ENCODE assay signal across 24 mouse cellular contexts in the genomic region with DNA sequence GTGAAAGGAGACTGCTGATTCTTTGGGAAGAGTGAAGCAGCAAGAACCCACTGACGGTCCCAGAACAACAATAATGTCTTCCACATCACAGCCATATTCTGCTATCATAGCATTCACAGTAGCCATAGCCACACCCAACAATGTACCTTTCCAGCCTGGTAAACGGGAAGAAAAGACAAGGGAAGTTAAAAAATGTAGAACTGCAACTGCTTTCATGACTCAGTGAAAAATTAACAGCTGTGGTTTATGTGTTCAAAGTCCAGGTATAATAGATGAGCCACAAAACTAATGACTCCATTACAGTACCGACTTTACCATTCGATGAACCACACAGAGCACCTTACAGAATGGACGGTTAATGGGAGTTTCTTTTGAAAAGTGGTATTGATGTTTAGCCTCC.
"Had no signal": no experiment of that assay in that cellular context is flagged by ENCODE, and none has a peak within 500 bp of the region (broad histone marks: within the 10 kb centered on the region; RNA-seq: fewer than 3 reads in every experiment).

No protein-coding gene starts in this region.

- H3K4me3 ChIP-seq: forebrain, embryonic 15.5 days; heart, embryonic 10.5 days; heart, embryonic 13.5 days; heart, embryonic 15.5 days; hindbrain, embryonic 10.5 days; hindbrain, embryonic 12.5 days; limb, embryonic 13.5 days; limb, embryonic 15.5 days; liver, embryonic 12.5 days had no signal

- DNase-seq: forebrain, postnatal 0 days; gastrocnemius, postnatal 10 days; gastrocnemius, postnatal 25 days; heart, adult 18-20 months; heart, postnatal 4 days; kidney, adult 18-20 months; kidney, postnatal 14 days; kidney, postnatal 36 days; layer of hippocampus, adult 9-11 months; layer of hippocampus, postnatal 36 days; left cerebral cortex, postnatal 4 days had no signal

- H3K36me3 ChIP-seq: forebrain, embryonic 15.5 days; heart, embryonic 13.5 days; heart, embryonic 15.5 days; hindbrain, embryonic 10.5 days; hindbrain, embryonic 12.5 days; limb, embryonic 13.5 days; limb, embryonic 15.5 days had no signal

- H3K4me1 ChIP-seq: forebrain, embryonic 15.5 days; hindbrain, embryonic 12.5 days; limb, embryonic 15.5 days had no signal

- H3K9me3 ChIP-seq: forebrain, embryonic 15.5 days; heart, embryonic 10.5 days; heart, embryonic 15.5 days; hindbrain, embryonic 12.5 days; limb, embryonic 13.5 days; limb, embryonic 15.5 days; liver, embryonic 12.5 days had no signal

- H3K27me3 ChIP-seq: forebrain, embryonic 15.5 days; heart, embryonic 13.5 days; heart, embryonic 15.5 days; hindbrain, embryonic 12.5 days; limb, embryonic 13.5 days; limb, embryonic 15.5 days; liver, embryonic 12.5 days had no signal

- H3K4me2 ChIP-seq: forebrain, embryonic 15.5 days; heart, embryonic 13.5 days; heart, embryonic 15.5 days; hindbrain, embryonic 12.5 days; hindbrain, embryonic 14.5 days; limb, embryonic 13.5 days; limb, embryonic 15.5 days; liver, embryonic 12.5 days had no signal

- H3K9ac ChIP-seq: forebrain, embryonic 15.5 days; forebrain, postnatal 0 days; heart, embryonic 13.5 days; heart, embryonic 15.5 days; hindbrain, embryonic 12.5 days; hindbrain, embryonic 14.5 days; limb, embryonic 13.5 days; limb, embryonic 15.5 days; liver, embryonic 12.5 days; liver, embryonic 14.5 days had no signal

- ATAC-seq: forebrain, embryonic 15.5 days; forebrain, postnatal 0 days; hindbrain, embryonic 16.5 days; inflammation-experienced regulatory T-cells, adult 6 months; liver, embryonic 12.5 days had no signal

- H3K27ac ChIP-seq: forebrain, embryonic 15.5 days; heart, embryonic 10.5 days; heart, embryonic 13.5 days; heart, embryonic 15.5 days; hindbrain, embryonic 10.5 days; hindbrain, embryonic 12.5 days; hindbrain, embryonic 14.5 days; limb, embryonic 13.5 days; limb, embryonic 15.5 days; liver, embryonic 12.5 days; liver, embryonic 14.5 days had no signal
